Mouse (Mus musculus) layer of hippocampus, adult 9-11 months (tissue): ENCODE measurements at regions not wholly inside any gene's neighbourhood (a gene's known extent, or its start where the extent isn't known, plus 50 kb on each side); places are given as distances from the start of the nearest gene placed in this dataset.
A peak's percentile ranks its signal among the peaks of the same experiment; 100 is the strongest.

ENCODE experiments used
- DNase-seq: peaks from one replicate; pipeline ENCODE4 v3.0.0; 2022

DNA sequence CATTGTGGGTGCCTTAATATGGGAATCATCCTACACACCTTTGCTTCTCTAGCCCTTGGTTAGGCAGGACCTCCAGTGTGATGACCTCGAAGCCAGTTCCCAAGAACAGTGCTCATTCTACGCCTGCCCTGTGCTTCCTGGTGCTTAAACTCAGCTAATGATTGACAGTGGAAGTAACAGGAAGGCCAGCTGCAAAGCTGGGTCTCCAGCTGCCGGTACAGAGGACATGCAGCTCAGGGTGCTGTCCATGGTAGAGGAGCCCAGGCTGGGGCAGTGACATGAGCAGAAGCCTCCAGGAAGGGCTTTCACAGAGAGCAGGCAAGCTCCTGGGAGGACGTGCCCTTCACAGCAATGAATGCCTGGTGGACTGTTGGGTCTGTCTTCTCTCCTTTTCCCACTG is 293.6 kb downstream of the 3100002H09Rik start:
- DNase-seq = no peak

DNA sequence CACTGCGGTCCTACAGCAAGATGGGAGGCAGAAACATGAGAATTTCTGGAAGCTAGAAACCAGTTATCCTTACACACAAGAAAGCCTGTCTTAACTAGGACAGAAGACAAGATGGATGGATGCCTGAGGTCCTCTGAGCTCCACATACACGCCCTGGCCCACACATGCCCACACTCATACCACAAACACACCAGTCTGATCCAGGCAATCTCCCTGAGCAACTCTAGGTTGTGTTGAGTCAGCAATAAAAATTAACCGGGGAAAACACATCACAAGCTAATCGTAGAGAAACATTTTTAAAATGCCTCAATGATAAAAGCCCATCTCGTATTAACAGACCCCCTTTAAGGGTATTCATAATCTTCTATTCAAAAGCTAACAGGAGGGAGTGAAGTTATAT is 298.9 kb downstream of the 3100002H09Rik start:
- DNase-seq = no peak

DNA sequence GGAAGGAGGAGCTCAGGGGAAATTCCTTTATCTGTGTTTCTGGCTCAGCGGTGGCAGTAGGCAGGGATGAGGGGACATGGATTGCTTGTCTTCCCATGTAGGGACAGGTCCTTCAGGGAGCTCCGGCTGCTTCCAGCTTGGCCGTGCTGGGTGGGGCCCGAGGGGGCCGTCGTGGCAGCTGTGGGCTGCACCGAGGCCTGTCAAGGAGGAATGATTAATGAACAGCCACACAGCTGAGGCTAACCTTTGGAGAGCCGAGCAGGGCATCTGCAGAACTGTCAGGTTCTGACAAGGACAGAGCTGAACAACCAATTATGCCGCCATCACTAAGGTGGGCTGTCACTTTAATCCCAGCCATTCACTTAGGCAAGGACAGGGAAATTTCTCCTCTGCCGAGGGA is 300.0 kb downstream of the 3100002H09Rik start:
- no peak for DNase-seq

DNA sequence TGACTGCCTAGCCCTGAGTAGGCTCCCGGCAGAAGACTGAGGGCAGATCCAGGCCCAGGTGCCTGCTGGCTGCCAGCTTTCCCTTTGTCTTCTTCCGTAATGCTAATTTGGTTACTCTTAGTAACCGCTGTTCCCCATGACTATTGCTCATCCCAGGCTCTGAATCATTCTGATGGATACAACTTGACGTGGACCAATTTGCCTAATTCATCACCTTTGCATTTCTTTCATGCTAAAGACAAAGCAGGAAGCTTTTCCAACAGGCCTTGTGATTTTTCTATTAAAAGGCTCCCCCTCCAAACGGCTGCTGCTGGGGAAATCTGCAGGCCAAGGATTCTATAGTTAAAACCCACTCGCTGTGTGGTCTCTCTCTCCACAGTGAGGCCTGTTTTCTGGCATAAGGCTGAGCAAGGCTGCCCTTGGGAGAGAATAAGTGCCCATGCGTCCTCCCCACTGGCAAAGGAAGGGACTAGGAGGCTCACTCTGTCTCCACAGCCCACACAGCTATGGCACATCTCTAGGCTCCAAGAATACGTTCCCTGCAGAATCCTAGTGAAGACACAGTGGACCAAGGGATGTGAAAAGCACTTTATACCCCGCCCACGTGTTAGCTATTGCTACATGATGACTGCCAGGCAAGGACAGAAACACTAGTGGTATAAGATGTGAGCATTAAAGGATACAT is 304.6 kb downstream of the 3100002H09Rik start:
- DNase-seq = peak; percentile 9

DNA sequence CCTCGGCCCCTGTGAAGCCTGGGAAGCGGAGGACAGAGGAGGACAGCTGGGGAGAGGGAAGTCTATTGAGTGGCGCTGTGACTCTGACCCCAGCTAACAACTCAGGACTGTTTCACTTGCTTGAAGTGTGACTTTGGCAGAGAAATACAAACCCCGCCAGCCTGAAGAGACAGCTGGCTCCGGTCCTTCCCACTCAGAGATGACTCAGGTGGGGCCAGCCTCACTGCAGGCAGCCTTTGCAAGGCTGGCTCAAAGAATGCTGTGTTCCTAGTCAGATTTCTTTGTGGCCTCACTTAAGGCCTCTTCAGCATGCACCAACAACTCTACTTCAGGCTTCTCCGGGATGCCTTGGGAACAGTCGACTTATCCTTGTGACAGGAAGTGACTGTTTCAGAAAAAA is 307.7 kb downstream of the 3100002H09Rik start:
- peak; percentile 28 for DNase-seq

DNA sequence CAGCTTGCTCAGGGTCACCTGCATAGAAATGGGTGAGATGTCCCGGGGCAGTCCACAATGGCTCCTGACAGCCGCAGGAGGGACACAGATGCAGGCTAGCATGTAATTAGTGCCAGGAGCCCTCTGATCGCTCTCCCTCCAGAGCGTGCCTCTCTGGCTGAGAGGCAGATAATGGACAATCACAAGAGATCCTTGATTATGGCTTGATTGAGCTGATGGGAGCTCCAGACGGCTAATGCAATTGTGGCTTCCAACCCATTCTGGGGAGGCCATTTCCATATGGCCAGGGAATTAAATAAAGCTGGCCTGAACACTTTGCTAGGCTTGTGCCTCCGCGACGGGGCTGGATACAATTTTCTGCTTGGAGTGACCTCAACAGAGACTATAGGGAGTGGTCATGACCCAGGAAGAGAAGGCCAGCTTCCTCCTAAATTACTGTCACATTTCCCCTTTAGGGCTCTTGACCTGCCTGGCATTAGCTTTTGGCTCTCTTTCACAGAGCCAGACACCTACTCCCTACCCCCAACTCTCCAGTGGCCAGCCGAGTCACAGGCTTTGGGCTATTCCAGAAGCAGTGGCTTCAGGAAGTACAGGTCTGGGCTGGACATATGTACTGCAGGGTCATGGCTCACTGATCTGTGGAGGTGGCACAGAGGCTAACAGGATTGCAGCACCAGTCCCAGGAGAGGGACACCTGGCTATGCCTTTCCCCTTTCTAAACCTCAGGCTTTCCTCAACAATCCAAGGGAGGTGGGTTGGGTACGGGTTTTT is 311.8 kb downstream of the 3100002H09Rik start:
- DNase-seq = no peak

DNA sequence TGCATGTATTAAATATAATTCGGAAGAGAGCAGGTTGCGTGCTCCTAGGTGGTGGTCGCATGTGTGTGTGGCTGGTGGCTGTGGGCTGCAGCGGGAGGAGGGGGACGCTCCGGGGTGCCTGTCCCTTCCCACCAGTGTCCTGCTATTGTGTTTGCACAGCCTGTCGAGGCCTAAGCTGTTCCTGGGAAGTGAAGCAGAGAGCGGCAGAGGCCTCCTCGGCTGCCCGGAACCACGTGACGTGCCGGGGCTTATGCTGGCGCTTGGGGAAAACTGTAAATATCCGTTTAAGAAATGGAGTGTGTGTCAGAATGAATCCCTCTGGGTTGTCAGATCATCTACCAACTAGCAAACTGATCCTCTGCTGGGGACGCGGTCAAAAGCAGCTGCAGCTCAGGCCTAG is 318.3 kb downstream of the 3100002H09Rik start:
- no peak for DNase-seq

DNA sequence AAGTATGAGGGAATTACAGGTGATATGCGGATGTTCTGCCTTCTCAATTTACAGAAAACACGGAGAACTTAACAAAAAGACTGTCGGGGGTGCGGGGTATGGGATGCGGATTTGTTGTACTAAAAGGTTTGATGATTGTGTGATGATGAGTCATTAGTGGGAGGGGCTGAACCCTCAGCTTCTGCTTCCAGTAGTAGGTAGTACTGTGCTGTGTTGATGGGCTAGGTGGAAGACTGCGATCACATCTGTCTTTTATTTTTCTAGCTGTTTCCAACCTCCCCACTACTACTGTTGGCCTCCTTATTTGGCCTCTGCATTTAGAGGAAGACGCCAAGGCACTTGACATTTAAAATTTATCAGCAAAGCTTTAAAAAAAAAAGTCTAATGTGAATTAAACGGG is 318.8 kb downstream of the 3100002H09Rik start:
- DNase-seq = no peak

DNA sequence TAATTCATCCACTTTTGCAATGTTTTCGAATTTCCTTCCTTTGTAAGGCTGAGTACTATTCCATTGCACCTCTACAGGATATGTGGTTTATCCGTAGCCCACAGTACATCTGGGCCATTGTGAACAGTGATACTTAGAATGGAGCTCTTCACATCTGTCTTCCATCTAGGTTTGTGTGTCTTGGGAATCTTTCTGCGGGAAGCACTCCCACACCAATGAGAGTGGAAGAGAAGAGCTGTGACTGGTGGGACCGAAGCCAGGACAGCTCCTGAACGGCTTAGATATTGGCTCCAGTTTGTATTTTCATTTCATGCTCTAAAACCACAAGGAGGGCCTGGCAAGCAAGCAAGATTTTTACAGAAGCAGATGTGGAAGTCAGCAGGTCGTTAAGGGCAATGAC is 323.1 kb downstream of the 3100002H09Rik start:
- no peak for DNase-seq

DNA sequence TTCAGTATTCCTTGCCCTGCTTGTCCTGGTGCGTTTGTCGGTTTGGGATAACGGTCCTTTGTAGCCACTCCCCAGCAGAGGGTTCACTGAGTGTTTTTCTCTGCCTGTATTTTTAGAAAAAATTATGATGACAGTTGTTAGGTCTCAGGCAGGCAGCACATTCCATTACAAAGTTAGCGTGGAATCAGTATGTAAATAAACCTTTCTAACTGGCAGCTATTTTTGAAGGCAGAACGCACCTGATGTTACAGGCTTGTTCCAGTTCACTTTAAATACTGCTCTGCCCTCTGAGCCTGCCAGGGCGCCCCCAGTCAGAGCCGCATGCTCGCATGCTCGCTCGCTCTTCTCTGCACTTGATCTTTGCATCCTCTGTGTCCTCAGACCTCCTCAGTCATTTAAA is 331.9 kb downstream of the 3100002H09Rik start:
- no peak for DNase-seq

DNA sequence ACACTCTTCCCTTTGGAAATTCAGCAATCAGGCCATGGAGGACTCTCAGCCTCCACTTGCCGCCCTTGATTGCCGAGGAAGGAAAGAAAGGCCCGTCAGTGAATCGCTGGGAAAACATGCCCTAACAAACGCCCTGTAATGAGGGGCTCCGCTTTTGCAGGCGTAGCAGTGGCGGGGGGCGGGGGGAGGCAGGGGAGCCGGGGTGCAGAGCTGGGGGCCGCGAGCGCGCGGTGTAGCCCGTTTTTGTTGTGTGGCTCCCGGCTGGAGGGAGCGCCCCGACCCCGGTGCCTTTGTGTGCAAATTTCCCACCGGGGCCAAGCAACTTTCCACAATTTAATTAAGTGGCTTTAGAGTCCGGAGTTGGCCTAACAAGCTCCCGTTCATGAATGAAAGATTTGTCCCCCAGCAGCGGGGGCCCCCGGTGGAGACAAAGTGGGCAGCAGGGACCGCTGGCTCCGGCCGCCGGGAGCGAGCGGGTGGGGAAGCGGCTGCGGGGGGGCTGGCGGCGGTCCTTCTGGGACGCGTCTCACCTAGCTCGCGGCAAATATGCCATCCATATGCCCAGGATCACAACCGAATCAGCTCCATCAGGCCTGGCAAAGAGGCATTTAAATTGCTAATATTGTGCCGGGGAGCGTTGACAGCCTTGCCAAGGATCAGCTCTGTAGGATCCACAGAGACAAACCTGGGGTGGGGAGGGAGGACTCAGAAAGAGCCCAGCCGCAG is 333.0 kb downstream of the 3100002H09Rik start:
- DNase-seq = peak; percentile 26

DNA sequence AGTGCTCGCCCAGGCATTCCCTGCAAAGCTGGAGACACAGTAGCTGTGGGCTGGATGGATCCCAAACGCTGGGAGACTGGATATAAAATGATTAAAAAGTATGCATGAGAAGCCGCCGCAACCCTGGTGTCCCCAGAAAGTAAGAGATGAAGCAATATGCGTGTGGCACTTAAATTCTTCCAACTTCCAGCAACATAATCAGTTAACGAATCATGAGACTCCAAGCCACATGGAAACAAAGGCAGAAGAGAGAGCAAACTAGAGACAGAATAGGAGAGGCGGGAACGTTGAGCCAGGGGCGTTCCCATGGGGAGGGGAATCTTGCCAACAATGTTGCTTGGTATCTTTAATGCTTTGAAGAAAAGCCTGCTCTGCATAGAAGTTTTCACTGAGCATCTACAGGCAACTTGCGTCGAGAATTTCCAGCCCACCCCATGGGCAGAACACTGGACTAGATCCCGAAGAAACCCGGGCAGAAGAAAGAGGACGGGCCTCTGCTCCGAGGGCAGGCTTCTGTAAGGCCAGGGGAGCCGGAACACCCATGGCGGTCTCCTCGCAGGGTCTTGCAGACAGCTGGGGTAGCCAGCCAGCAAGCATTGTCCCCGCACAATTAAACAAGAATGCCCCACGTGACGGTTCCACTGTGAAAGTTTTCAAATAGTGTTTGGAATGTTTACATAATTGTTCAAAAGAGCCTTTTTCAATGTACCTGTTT is 333.7 kb downstream of the 3100002H09Rik start:
- peak; percentile 64 for DNase-seq

DNA sequence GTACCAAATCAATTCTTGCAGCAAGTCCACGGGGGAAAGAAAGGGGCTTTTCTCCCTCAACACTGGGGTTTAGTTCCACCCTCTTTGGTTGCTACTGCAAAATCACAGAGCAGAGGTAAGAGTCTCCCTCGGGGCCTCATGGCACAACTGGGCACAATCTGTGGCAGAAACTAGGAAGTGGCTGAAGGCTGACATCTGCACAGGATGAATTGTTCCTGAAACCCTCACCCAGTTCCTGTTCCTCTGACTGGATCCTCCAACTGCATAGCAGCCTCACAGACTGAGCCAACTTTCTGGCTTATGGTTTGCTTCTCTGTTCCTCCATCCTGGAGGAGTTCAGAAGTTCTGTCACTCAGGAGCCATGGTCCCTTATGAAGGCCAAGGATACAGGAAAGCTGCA is 338.6 kb downstream of the 3100002H09Rik start:
- DNase-seq = no peak

DNA sequence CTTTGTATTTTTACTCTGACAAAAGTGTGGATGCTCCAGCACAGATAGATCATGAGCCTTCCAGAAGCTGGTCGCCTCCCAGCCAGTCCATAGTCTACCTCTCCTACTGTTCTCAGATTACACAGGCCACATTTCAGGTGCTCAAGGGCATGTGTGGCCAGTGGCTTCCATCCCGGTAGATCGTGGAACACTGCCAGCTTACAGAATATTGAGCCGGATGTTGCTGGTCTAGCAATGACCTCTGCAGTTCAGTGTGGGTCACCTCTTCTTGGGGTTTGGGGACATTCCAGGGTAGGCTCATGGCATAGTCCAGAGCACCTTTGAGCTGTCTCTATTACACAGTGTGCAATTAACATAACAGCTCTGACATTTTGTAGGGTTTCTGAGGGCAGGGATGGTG is 342.2 kb downstream of the 3100002H09Rik start:
- DNase-seq = no peak

DNA sequence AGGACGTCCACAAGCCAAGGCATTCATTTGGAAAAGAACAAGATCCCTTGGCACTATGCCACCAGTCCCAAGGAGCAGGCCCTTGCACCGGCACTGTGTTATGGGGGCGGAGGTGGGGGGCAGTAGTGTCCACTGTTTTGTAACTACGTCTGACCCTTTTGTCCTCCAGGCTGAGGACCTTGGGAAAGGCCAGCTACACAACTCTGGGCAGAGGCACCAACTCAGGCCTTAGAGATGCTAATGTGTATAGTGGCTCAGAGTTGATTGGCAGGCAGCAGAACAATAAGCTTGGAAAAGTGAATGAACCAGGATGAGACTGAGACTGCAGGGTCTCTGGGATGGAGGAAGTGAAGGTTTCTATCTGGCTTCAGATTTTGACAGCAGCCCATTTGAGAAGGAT is 344.0 kb downstream of the 3100002H09Rik start:
- no peak for DNase-seq

DNA sequence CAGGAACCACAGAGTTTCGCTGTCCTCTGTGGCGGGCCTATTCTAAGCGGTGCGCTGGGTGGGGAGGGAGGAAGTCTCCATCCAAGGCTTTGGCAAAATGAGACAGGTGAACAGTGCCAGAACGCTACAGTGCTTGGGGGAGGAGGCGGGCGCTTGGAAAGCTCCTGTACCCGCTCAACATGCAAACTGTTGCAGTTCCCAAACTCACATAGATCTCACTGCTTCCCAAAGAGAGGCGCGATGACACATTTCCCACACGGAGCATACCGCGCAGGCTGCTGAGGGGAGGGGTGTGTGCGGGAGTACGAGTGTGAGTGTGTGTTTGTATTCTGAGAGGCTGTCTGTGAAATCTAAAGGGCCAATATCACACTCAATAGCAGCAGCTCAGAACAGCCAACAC is 345.1 kb downstream of the 3100002H09Rik start:
- peak; percentile 73 for DNase-seq

DNA sequence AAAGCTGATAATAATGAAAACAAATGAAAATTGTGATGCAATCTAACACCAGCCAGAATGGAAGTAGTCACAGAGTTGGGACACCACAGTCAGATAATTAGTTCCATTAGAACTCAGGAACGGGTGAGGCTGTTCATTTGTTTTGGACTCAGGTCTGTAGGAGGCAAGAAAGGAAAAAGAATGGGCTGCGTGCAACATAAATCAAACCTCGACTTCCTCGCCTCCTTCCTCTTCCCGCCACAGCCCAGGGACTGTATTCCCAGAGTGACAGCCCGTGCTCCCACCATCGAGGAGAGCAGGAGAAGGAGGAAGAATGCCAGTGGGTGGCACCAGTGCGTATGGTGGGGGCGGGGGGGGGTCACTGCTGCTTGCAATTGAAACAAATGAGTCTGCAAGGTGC is 339.2 kb upstream of the 4930535I16Rik start:
- DNase-seq = no peak

DNA sequence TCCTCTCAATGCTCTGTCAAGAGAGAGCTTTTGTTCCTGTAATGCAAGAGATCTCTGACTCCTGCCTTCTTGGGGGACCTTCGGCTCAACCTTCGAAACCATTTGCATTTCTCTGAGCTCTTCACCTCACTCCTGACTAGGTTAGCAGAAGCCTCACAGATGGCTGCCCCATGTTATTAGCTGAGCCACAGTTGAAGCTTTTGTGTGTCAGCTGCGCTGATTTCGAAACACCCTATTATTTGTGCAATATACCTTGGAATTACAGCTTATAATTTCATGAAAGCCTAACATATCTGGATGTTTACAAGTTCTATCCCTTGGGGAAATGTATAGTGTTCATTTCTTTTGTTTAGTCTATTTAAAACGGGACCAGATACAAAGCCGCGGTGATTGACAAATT is 338.7 kb upstream of the 4930535I16Rik start:
- no peak for DNase-seq

DNA sequence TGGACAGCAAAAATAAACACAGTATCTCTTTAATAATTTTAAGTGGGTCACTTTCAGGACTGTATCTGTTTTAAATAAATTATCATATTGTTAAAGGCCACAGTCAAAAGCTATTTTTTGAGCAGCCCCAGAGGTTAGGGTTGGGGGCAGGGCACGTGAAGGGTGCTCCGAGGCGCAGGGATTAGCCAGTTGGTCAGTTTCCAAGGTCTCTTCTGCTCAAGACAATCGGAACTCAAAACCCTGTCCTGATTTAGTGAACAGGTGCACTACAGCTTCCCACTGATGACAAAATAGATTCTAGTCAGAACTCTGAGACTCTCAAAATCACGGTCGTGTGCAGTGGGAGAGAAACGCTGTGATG is 337.3 kb upstream of the 4930535I16Rik start:
- no peak for DNase-seq

DNA sequence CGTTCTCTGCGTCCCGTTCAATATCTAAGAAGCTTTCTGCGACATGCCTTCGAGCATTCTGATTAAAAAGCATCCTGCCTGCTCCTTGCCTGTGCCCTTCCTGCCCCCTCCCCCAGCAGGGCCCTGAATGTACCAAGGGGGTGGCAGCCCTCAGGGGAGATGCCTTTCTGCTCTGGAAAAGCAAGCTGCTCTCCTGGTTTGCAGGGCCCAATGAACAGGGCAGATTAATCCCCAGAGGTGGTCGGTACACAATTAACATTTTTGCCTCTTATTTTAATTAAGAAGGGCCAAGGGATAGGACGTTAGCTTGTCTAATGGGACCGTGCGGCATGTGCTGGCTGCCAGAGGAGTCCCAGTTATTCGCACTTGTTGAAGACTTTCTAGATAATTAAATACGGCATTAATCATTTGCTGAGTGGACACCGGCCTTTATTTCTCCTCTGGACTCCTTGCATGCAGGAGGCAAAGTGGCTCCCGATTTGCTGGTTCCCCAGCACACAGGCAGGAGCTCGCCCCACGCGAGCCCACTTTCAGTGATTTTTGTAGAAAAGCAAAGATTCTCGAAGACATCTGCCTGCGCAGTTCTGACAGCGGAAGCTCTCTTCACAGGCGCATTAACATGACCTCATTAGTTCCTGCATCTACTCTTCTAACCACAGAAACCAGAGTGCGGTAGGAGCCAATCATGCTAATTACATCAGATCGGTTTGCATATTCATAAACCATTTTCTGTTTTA is 336.8 kb upstream of the 4930535I16Rik start:
- DNase-seq = no peak

DNA sequence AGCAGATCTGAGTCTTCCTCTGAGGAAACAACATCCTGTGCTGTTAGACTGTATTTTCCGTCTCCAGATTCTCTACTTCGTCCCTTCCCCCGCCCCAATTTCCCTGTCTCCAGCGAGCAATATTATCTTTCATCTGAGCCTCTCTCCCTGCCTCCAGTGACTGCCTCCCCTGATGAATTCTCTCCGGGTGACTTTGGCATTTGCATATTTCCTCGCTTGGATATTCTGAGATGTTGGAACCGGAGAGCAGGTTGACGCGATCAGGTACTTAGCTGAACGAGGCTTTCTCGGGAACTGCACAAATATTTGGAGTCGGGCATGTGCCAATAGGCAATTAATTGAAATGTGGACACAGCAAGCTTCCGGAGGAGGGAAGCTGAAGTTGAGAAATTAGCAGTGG is 323.8 kb upstream of the 4930535I16Rik start:
- DNase-seq = no peak

DNA sequence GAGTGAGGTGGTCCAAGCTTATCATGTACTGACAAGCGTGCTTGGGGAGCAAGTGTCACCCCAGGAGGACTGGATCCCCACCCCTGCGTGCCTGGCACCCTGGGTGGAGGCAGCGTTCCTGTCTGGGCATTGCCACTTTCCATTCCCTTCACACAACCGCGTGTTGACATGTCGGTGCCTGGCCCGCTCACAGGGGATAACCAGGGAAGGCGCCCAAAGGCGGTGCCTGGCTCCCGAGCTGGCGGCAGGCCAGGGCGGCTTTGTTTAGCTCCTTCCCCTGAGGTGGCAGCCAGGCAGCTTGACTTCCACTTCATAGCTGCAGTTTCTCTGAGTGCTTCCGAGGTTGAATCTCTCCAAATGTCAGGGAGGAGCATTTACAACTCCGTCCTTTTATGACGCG is 318.7 kb upstream of the 4930535I16Rik start:
- no peak for DNase-seq

DNA sequence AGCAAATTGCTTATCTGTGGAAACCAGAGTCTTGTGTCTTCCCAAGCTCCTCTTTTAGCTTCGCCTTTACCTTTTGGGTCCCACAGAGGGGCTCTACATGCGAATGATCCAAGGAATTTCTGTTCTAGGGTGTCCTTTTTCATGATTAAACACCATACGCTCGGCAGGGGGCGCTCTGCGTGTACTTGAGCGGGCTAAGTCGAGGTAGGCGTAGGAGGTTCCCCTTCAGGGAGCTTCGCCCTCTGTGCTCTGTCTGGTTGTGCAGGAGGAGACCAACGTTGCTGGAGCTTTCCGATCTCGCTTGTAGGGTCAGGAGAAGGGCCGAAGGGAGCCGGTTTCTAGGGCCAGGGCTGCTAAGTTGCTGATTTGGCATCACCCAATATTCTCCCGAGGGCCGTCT is 310.7 kb upstream of the 4930535I16Rik start:
- DNase-seq = peak; percentile 78
